Mouse (Mus musculus) stomach, postnatal 0 days (tissue): ENCODE measurements around the gene Vps72.

ENCODE experiments used
- CTCF ChIP-seq: IDR thresholded peaks from 2 replicates; pipeline ENCODE4 v1.5.1; 2016; ENCODE audit warnings: antibody characterized with exemption, low read depth, mild to moderate bottlenecking, moderate library complexity
- EP300 ChIP-seq: optimal IDR thresholded peaks from 2 replicates; pipeline ENCODE3; 2016; ENCODE audit warnings: antibody characterized with exemption

GRCm38 (mm10) chr3:95163419-95164255 is 52.8 kb downstream of the Vps72 start:
- TF ChIP-seq CTCF (no peak), EP300 (no peak)
